ENCODE assay signal across 25 mouse cellular contexts in the genomic region with DNA sequence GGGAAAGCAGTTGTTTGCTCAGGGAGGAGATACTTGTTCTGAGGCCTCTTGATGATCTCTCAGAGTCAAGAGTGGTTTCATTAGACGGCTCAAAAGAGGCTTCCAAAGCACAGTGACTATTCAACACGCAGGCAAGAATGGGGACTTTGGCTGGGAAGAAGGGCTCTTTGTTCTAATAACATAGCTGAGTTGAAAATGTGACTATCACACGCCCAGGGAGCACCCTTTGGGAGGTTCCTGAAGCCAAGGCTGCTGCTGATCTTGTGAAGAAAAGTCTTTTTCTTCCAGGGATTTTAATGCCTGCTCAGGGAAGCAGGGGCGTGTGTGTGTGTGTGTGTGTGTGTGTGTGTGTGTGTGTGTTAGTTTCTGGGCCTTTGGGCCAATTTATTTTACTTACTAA. TPM values are rescaled to one million over a fixed set of nuclear protein-coding genes. Genes with fewer than 3 reads are reported as not detected.
DNase-seq lines count a peak whose midpoint lies in the region; ATAC-seq lines count a peak whose summit lies in the region.
"Had no signal": no experiment of that assay in that cellular context is flagged by ENCODE, and none has a peak within 500 bp of the region (broad histone marks: within the 10 kb centered on the region; RNA-seq: fewer than 3 reads in every experiment).

No protein-coding gene starts in this region.

- WGBS in intestine, embryonic 15.5 days = 41% methylated on average over 4 of the region's 4 CpGs
- WGBS in intestine, embryonic 16.5 days = 55% methylated on average over 4 of the region's 4 CpGs

- H3K4me3 ChIP-seq in intestine, embryonic 15.5 days (replicated peaks) = no peak overlapping the region
- no peak overlapping the region for H3K4me3 ChIP-seq in intestine, embryonic 16.5 days (ENCODE audit: low read length)
- H3K4me3 ChIP-seq: embryonic facial prominence, embryonic 12.5 days; forebrain, embryonic 12.5 days; heart, embryonic 15.5 days; hindbrain, embryonic 10.5 days had no signal

- peak; percentile 7 for DNase-seq in gastrocnemius, adult 18-20 months (ENCODE audit: low spot score)
- DNase-seq in gastrocnemius, adult 8-10 months (ENCODE audit: low spot score in 2 of 2) = no peak
- peak; percentile 54 for DNase-seq in brain, adult 2 months (ENCODE audit: low read depth, low spot score)
- no peak for DNase-seq in retina, embryonic 14.5 days (ENCODE audit: low spot score)
- DNase-seq: adrenal gland, adult 2 months; adrenal gland, postnatal 25 days; cerebellum, adult 11 months; cerebellum, adult 8-10 months; cerebellum, postnatal 14 days; embryo, embryonic 11 days; heart, adult 18-20 months; heart, postnatal 14 days had no signal

- no peak overlapping the region for H3K9ac ChIP-seq in intestine, embryonic 15.5 days
- H3K9ac ChIP-seq in intestine, embryonic 16.5 days (ENCODE audit: low read depth, low read length) = no peak overlapping the region
- H3K9ac ChIP-seq: embryonic facial prominence, embryonic 12.5 days; forebrain, embryonic 12.5 days; heart, embryonic 15.5 days; hindbrain, embryonic 14.5 days had no signal

- H3K27ac ChIP-seq in intestine, embryonic 15.5 days = no peak overlapping the region
- no peak overlapping the region for H3K27ac ChIP-seq in intestine, embryonic 16.5 days (ENCODE audit: low read length)
- H3K27ac ChIP-seq: embryonic facial prominence, embryonic 12.5 days; forebrain, embryonic 12.5 days; heart, embryonic 15.5 days; hindbrain, embryonic 10.5 days; hindbrain, embryonic 14.5 days had no signal

- no peak overlapping the region for H3K4me2 ChIP-seq in intestine, embryonic 15.5 days (replicated peaks)
- H3K4me2 ChIP-seq in intestine, embryonic 16.5 days (ENCODE audit: low read depth, low read length) = no peak overlapping the region
- H3K4me2 ChIP-seq: embryonic facial prominence, embryonic 12.5 days; forebrain, embryonic 12.5 days; heart, embryonic 11.5 days; heart, embryonic 15.5 days; hindbrain, embryonic 14.5 days had no signal

- H3K27me3 ChIP-seq in intestine, embryonic 15.5 days (replicated peaks) = no peaks in the 10 kb centered on the region
- H3K27me3 ChIP-seq in intestine, embryonic 16.5 days (replicated peaks; ENCODE audit: control insufficient read depth, insufficient read depth, low read length) = no peaks in the 10 kb centered on the region
- H3K27me3 ChIP-seq: CH12.LX; embryonic facial prominence, embryonic 12.5 days; forebrain, embryonic 12.5 days; heart, embryonic 15.5 days had no signal

- no peaks in the 10 kb centered on the region for H3K4me1 ChIP-seq in intestine, embryonic 15.5 days (replicated peaks)
- no peaks in the 10 kb centered on the region for H3K4me1 ChIP-seq in intestine, embryonic 16.5 days (ENCODE audit: control insufficient read depth, insufficient read depth, low read length)
- H3K4me1 ChIP-seq: embryonic facial prominence, embryonic 12.5 days; forebrain, embryonic 12.5 days; heart, embryonic 15.5 days; hindbrain, embryonic 10.5 days had no signal

- H3K36me3 ChIP-seq in intestine, embryonic 15.5 days = no peaks in the 10 kb centered on the region
- H3K36me3 ChIP-seq in intestine, embryonic 16.5 days (ENCODE audit: control insufficient read depth, insufficient read depth, low read length) = no peaks in the 10 kb centered on the region
- H3K36me3 ChIP-seq: embryonic facial prominence, embryonic 12.5 days; forebrain, embryonic 12.5 days; heart, embryonic 15.5 days; hindbrain, embryonic 10.5 days had no signal

- no peaks in the 10 kb centered on the region for H3K9me3 ChIP-seq in intestine, embryonic 15.5 days
- no peaks in the 10 kb centered on the region for H3K9me3 ChIP-seq in intestine, embryonic 16.5 days (ENCODE audit: control insufficient read depth, low read length)
- H3K9me3 ChIP-seq: embryonic facial prominence, embryonic 12.5 days; forebrain, embryonic 12.5 days; heart, embryonic 15.5 days; hindbrain, embryonic 10.5 days had no signal

- ATAC-seq in intestine, embryonic 15.5 days = peak; percentile 56
- ATAC-seq in intestine, embryonic 16.5 days = no peak
- ATAC-seq: forebrain, embryonic 16.5 days; intestine, postnatal 0 days had no signal

RNA-seq across cellular contexts. Expression of a gene that starts 8.0 kb away (rescaled TPM):
- total RNA-seq in gastrocnemius, adult 18-20 months (2021) = not detected
- total RNA-seq in gastrocnemius, adult 8-10 months (2022) = not detected
- 2.7 and 3.6 TPM in 2 replicates for polyA plus RNA-seq in intestine, embryonic 15.5 days (2015; fragmentation: Nextera tagmentation; extraction: Ambion mirVana)
- 2.5 and 3.1 TPM in 2 replicates for polyA plus RNA-seq in intestine, embryonic 16.5 days (2015; fragmentation: Nextera tagmentation; extraction: Ambion mirVana)
- total RNA-seq: adrenal gland, adult 2 months; adrenal gland, postnatal 25 days; CH12.LX; common myeloid progenitor, adult 5-6 weeks; gastrocnemius, postnatal 4 days; heart, postnatal 14 days had no signal
- polyA plus RNA-seq: adrenal gland, adult 2 months; heart, embryonic 11.5 days; hindbrain, embryonic 10.5 days had no signal

RNA-seq across cellular contexts. Expression of a gene that starts 33.9 kb away (rescaled TPM):
- not detected for total RNA-seq in gastrocnemius, adult 18-20 months (2021)
- total RNA-seq in gastrocnemius, adult 8-10 months (2022) = not detected
- polyA plus RNA-seq in intestine, embryonic 15.5 days (2015; fragmentation: Nextera tagmentation; extraction: Ambion mirVana) = not detected in 2 replicates
- not detected in 2 replicates for polyA plus RNA-seq in intestine, embryonic 16.5 days (2015; fragmentation: Nextera tagmentation; extraction: Ambion mirVana)
- total RNA-seq: adrenal gland, adult 2 months; adrenal gland, postnatal 25 days; CH12.LX; common myeloid progenitor, adult 5-6 weeks; gastrocnemius, postnatal 4 days; heart, adult 18-20 months; heart, postnatal 14 days had no signal
- polyA plus RNA-seq: embryonic facial prominence, embryonic 12.5 days; forebrain, embryonic 12.5 days; forebrain, embryonic 16.5 days; heart, embryonic 11.5 days; heart, embryonic 15.5 days; hindbrain, embryonic 10.5 days; hindbrain, embryonic 14.5 days; intestine, postnatal 0 days had no signal

Comparison
In these comparisons a context has a peak if more than half of its experiments do, and no peak if none do; other contexts are left out.
1. DNase-seq: peak in gastrocnemius, adult 18-20 months (single experiment) and brain, adult 2 months (single experiment); none in gastrocnemius, adult 8-10 months (0 of 2) and retina, embryonic 14.5 days (single experiment).